Mouse (Mus musculus) spleen, adult 2 months (tissue): ENCODE data around the gene Hist1h2ac. TPM values are rescaled to one million over a fixed set of nuclear protein-coding genes. Genes with fewer than 3 reads are reported as not detected.

Source experiments
- DNase-seq, 2 experiments: peaks; one replicate each; pipeline versions ENCODE4 v3.0.0 to v3.0.0-alpha.2; 2012 to 2021; ENCODE audit warnings: low spot score in 2 of 2, low read depth in 1 of 2
- H3K27ac ChIP-seq: fragments of 200-500 bp; 2 replicates; pipeline ENCODE4 v1.5.1; 2012; ENCODE audit warnings: low read length, inconsistent platforms; ENCODE audit not compliant: insufficient read depth
- H3K27me3 ChIP-seq: fragments of 200-500 bp; 2 replicates; pipeline ENCODE4 v1.6.1; 2012; ENCODE audit warnings: mild to moderate bottlenecking, moderate library complexity, low read length, inconsistent platforms; ENCODE audit not compliant: control insufficient read depth, insufficient read depth
- H3K36me3 ChIP-seq: fragments of 200-500 bp; 2 replicates; pipeline ENCODE4 v1.6.1; 2012; ENCODE audit warnings: mild to moderate bottlenecking, low read length, inconsistent platforms; ENCODE audit not compliant: control insufficient read depth, insufficient read depth
- H3K4me1 ChIP-seq: fragments of 200-500 bp; 2 replicates; pipeline ENCODE4 v1.6.1; 2011; ENCODE audit warnings: inconsistent platforms; ENCODE audit not compliant: control insufficient read depth, insufficient read depth, insufficient read length
- H3K4me3 ChIP-seq: fragments of 200-500 bp; 2 replicates; pipeline ENCODE4 v1.5.1; 2011; ENCODE audit warnings: mild to moderate bottlenecking, inconsistent platforms; ENCODE audit not compliant: insufficient read depth, insufficient read length; ENCODE audit errors: extremely low read depth
- CTCF ChIP-seq: fragments of 200-500 bp; IDR thresholded peaks from 2 replicates; pipeline ENCODE4 v1.5.1; 2011; ENCODE audit warnings: mild to moderate bottlenecking, inconsistent platforms; ENCODE audit not compliant: insufficient read depth, insufficient read length, insufficient replicate concordance; ENCODE audit errors: extremely low read depth
- POLR2A ChIP-seq: fragments of 200-500 bp; IDR thresholded peaks from 2 replicates; pipeline ENCODE4 v1.6.1; 2011; ENCODE audit warnings: low read depth, low read length, inconsistent platforms
- WGBS: fragments of 180-500 bp; shearing (Covaris S2); methylation state at CpG from one replicate; pipeline ENCODE4 v1.1.7; 2018; 5-methylcytosine and 5-hydroxymethylcytosine counted together
- polyA plus RNA-seq: library from polyadenylated mRNA; depleted of rRNA; stranded (reverse); fragments of >200 nt; gene quantifications from 2 replicates; pipeline ENCODE4 v1.2.3, GENCODE M21; 2012

Hist1h2ac gene
- polyA plus RNA-seq, 1 experiment, result 1.2 TPM

DNA sequence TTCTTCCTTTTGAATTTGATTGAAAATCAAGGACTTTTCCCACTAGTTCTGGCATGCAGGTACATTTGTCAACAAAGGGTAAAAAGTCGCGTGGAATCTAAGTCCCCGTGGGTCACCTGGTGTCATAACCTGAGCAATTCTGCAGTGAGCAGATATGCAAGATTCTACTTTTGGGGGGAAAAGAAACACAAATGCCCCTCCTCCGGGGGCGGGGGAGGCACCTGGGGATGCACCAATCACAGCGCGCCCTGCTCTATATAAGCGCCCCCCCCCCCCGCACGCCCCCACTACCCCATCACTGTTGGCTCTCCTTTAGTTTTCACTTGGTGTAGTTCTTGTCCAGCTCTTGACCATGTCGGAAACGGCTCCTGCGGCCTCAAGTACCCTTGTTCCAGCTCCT, 11.8 kb upstream of the Hist1h2ac start, which contains the start of gene Hist1h1t:
Gene Hist1h1t, plus strand, starts transcription at position 301 of the 400 bp plus-strand sequence.
- H3K4me3 ChIP-seq, result no peak within 1 kb of the TSS
- peaks cover 4% of the 10 kb centered on the region for H3K4me1 ChIP-seq
- 0 out of 2 replicates have a peak within 1 kb of the TSS, but pooled peaks have one; percentile 2 for H3K27ac ChIP-seq
- TF ChIP-seq POLR2A, result no peak
- TF ChIP-seq CTCF, result no peak
- WGBS, result 72% methylated on average over 13 of the region's 13 CpGs
- no peak for DNase-seq
- no peaks in the 10 kb centered on the region for H3K36me3 ChIP-seq
- no peaks in the 10 kb centered on the region for H3K27me3 ChIP-seq

DNA sequence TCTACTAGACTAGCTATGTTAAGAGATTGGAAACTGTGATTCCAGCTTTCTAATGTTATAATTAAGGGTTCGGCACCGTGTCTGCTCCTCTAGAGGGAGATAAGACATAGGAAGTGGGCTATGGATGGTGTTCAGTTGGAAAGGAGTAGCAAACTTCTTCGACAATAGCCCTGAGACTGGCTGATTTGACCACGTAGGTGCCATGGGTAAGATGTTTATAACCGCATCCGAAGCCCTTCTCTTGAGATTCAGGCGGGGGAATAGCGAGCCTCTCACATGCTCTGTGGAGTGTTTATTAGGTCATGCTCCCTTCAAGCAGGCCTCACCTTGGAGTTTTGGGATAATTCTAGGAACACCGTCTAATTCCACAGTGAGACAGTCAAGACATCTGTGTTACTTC, 11.2 kb upstream of the Hist1h2ac start:
- no peak overlapping the region for H3K27ac ChIP-seq
- H3K4me1 ChIP-seq, result peaks cover 4% of the 10 kb centered on the region
- WGBS, result 93% methylated on average over 9 of the region's 9 CpGs
- H3K36me3 ChIP-seq, result no peaks in the 10 kb centered on the region
- H3K27me3 ChIP-seq, result no peaks in the 10 kb centered on the region
- H3K4me3 ChIP-seq, result no peak overlapping the region
- DNase-seq, result no peak
- TF ChIP-seq POLR2A (no peak), CTCF (no peak)

DNA sequence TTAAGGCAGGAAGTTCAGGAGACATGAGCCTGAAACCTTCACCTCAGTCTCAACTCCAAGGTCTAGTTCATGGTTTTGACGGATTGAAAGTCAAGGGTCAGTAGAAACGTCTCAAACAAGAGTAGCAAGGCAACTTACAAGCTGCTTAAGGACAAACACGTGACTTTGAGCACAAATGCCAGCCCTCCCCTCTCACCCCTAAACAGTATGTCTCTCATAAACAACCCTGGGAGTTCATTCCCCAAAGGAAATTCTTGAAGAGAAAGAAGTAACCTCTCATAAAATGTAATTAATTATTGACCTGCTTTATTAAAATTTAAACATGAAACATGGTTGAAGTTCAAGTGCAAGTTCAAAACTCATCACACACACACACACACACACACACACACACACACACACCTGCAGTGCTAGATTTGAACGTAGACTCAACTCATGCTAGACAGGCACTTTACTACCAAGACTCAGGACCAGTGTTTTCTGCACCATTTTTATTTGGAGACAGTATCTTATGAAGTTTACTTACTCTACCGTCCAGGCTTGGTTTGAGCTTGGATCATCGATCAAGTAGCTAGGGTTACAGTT, 10.2 kb upstream of the Hist1h2ac start:
- Histone ChIP-seq H3K4me1 (peaks cover 4% of the 10 kb centered on the region), H3K4me3 (no peak overlapping the region), H3K27me3 (no peaks in the 10 kb centered on the region), H3K36me3 (no peaks in the 10 kb centered on the region), H3K27ac (no peak overlapping the region)
- WGBS, result 87% methylated on average over 6 of the region's 6 CpGs
- TF ChIP-seq POLR2A (no peak), CTCF (no peak)
- no peak for DNase-seq

DNA sequence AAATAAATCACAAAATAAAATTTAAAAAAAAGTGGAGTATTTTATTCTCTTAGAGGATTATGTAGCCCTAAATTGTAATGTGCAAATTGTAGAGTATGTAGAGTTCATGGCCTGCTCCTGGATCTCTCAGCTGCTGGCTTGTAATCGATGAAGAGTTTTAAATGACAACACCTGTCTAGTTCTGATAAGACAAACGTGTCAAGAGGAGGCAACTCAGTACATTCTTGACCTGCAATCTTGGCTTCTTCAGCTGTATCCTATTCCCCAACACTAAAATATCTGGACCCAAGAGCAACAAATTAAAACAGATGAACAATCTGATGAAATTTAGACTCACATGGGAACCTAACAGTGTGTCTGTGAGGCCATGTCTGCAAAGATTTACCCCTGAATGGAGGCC, 5.7 kb upstream of the Hist1h2ac start:
- WGBS, result 78% methylated on average over 2 of the region's 2 CpGs
- no peak for TF ChIP-seq CTCF
- TF ChIP-seq POLR2A, result no peak
- Histone ChIP-seq H3K27me3 (no peaks in the 10 kb centered on the region), H3K4me1 (peaks cover 2% of the 10 kb centered on the region; the same call in 1 of the 2 replicates), H3K36me3 (no peaks in the 10 kb centered on the region), H3K4me3 (no peak overlapping the region), H3K27ac (no peak overlapping the region)
- DNase-seq, result no peak

DNA sequence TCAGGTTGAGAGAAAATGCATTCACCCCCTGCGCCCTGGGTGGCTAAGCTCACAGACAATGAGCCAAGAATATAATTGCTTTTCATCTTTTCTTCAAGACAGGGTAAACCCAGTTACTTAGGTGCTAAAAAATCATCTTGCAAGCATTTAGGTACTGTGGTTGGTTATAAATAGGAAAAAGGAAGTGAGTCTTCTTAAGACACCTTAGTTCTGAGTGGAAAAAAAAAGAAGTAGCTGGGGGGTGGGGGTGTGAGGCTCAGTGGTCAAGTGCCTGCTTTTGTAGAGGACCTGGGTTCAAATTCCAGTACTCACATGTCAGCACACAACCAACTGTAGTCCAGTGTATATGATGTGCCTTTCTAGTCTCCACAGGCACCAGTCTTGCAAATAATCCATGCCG, 5.2 kb upstream of the Hist1h2ac start:
- H3K4me1 ChIP-seq, result peaks cover 2% of the 10 kb centered on the region; the same call in 1 of the 2 replicates
- H3K4me3 ChIP-seq, result no peak overlapping the region
- 81% methylated on average over 2 of the region's 2 CpGs for WGBS
- no peaks in the 10 kb centered on the region for H3K27me3 ChIP-seq
- no peak overlapping the region for H3K27ac ChIP-seq
- no peaks in the 10 kb centered on the region for H3K36me3 ChIP-seq
- no peak for DNase-seq
- TF ChIP-seq CTCF (no peak), POLR2A (no peak)

GRCm38 (mm10) chr13:23687907-23688306, 4.2 kb upstream of the Hist1h2ac start:
- 94% methylated on average over 7 of the region's 7 CpGs for WGBS
- Histone ChIP-seq H3K27me3 (no peaks in the 10 kb centered on the region), H3K36me3 (no peaks in the 10 kb centered on the region), H3K27ac (no peak overlapping the region), H3K4me1 (peaks cover 3% of the 10 kb centered on the region), H3K4me3 (no peak overlapping the region)
- TF ChIP-seq CTCF, result no peak
- TF ChIP-seq POLR2A, result no peak
- DNase-seq, result no peak

DNA sequence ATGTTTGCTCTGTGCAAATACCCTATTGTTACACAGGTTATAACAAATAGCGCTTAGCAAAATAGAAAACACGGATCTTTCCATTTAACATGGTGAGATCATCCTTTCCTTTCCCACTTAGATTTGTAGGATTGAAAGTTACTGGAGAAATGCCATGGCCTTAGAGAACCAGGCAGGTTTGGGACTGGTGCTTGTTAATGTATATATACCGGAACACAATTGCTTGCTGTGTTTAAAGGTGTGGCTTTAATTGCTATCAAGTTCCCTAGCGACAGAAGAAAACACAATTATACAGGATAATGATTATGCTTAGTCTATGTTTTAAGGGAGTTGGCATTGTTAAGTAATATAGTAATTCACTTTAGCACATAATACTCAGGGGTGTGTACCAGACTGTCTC, 3.4 kb upstream of the Hist1h2ac start:
- no peak overlapping the region for H3K27ac ChIP-seq
- H3K4me1 ChIP-seq, result peaks cover 4% of the 10 kb centered on the region
- WGBS, result 89% methylated on average over 4 of the region's 4 CpGs
- H3K4me3 ChIP-seq, result no peak overlapping the region
- H3K36me3 ChIP-seq, result no peaks in the 10 kb centered on the region
- DNase-seq, result no peak
- no peak for TF ChIP-seq CTCF
- TF ChIP-seq POLR2A, result no peak
- no peaks in the 10 kb centered on the region for H3K27me3 ChIP-seq
